Mouse (Mus musculus) heart, embryonic 16.5 days (tissue): ENCODE data around the gene Tmco4. TPM values are rescaled to one million over a fixed set of nuclear protein-coding genes. Genes with fewer than 3 reads are reported as not detected.

ENCODE experiments used
- ATAC-seq: fragments of 200-750 bp; cut with Nextera tagmentation; replicated peaks from 2 replicates; pipeline ENCODE4 v1.8.0; 2017; ENCODE audit warnings: moderate number of reproducible peaks; ENCODE audit not compliant: insufficient read depth, low FRiP score; ENCODE audit errors: extremely low read depth
- H3K27ac ChIP-seq: fragments of 300-500 bp; sonication (generic); 2 replicates; pipeline ENCODE4 v1.5.1; 2014; ENCODE audit warnings: mild to moderate bottlenecking, low read length, control low read depth, moderate library complexity
- H3K27me3 ChIP-seq: fragments of 300-500 bp; sonication (generic); 2 replicates; pipeline ENCODE4 v1.6.1; 2014; ENCODE audit warnings: low read length, mixed read lengths; ENCODE audit not compliant: control insufficient read depth, insufficient read depth
- H3K36me3 ChIP-seq: fragments of 300-500 bp; sonication (generic); 2 replicates; pipeline ENCODE4 v1.6.1; 2014; ENCODE audit not compliant: control insufficient read depth, insufficient read depth
- H3K4me1 ChIP-seq: fragments of 300-500 bp; sonication (generic); 2 replicates; pipeline ENCODE4 v1.6.1; 2014; ENCODE audit warnings: low read length, mixed read lengths; ENCODE audit not compliant: control insufficient read depth, insufficient read depth
- H3K4me2 ChIP-seq: fragments of 300-500 bp; sonication (generic); 2 replicates; pipeline ENCODE4 v1.6.1; 2014; ENCODE audit warnings: low read depth, mild to moderate bottlenecking, control low read depth, low read length
- H3K4me3 ChIP-seq: fragments of 300-500 bp; sonication (generic); 2 replicates; pipeline ENCODE4 v1.5.1; 2014; ENCODE audit warnings: mild to moderate bottlenecking, control low read depth, low read length
- H3K9ac ChIP-seq: fragments of 300-500 bp; sonication (generic); 2 replicates; pipeline ENCODE4 v1.6.1; 2014; ENCODE audit warnings: low read length, control low read depth
- H3K9me3 ChIP-seq: fragments of 300-500 bp; sonication (generic); replicated peaks from 2 replicates; pipeline ENCODE4 v1.6.1; 2016; ENCODE audit warnings: low read length; ENCODE audit not compliant: control insufficient read depth
- WGBS: fragments of 180-500 bp; shearing (Covaris S2); extraction: QIAGEN DNeasy Blood & Tissue Kit; methylation state at CpG from one replicate; pipeline ENCODE4 v1.1.7; 2014; 5-methylcytosine and 5-hydroxymethylcytosine counted together
- polyA plus RNA-seq: library from polyadenylated mRNA; unstranded; fragments of >200 nt; fragmentation: Nextera tagmentation; extraction: Ambion mirVana; gene quantifications from 2 replicates; pipeline ENCODE4 v1.2.1, GENCODE M21; 2015

Gene Tmco4
- polyA plus RNA-seq, 1 experiment from 2014 or later, result 7.0 TPM

DNA sequence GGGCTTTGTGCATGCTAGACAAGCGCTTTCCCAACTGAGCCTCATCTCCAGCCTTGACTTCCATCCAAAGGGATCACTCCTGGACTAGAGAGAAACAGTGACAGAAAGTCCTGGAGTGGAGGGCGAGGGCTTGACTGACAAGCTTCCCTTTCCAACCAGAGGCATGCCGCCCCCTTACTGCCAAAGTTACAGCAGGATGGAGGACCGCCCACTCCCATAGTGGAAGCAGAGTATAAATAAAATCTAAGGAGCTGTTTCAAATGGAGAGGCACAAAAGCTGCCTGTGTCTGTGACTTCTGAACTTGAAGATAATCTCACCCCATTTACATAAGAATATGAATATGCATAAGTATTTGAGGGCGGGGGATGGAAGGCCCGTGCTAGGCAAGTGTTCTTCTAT lies 75.8 kb downstream of the Tmco4 start:
- no peak for ATAC-seq
- Histone ChIP-seq H3K27me3 (no peaks in the 10 kb centered on the region), H3K4me1 (no peaks in the 10 kb centered on the region), H3K4me2 (no peak overlapping the region), H3K36me3 (no peaks in the 10 kb centered on the region), H3K4me3 (no peak overlapping the region), H3K9me3 (peaks cover 3% of the 10 kb centered on the region; the same call in 1 of the 2 replicates), H3K9ac (no peak overlapping the region), H3K27ac (no peak overlapping the region)
- WGBS, result 78% methylated on average over 6 of the region's 6 CpGs

DNA sequence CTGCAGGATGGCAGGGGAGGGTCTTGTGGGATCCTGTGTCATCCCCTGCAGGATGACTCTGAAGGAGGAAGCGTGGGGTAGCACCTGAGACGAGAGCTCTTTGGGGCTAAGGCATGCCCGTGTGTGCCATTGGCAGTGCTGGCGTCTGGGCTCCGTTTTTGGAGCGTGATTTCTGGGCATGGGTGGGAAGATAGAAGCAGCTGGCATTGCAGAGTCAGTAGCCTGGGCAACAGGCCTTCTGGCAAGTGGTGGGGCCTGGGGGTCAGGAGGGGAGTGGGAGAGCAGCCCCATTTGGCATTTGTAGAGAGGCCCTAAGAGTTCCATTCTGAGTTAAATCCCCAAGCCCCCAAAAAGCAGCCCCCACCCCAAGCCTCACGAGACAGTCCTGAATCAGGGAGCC lies 80.1 kb downstream of the Tmco4 start:
- WGBS, result 78% methylated on average over 7 of the region's 7 CpGs
- no peak for ATAC-seq
- no peaks in the 10 kb centered on the region for H3K27me3 ChIP-seq
- H3K36me3 ChIP-seq, result no peaks in the 10 kb centered on the region
- H3K9ac ChIP-seq, result no peak overlapping the region
- peaks cover 11% of the 10 kb centered on the region for H3K4me1 ChIP-seq
- no peak overlapping the region for H3K4me2 ChIP-seq
- H3K27ac ChIP-seq, result no peak overlapping the region
- no peak overlapping the region for H3K4me3 ChIP-seq
- H3K9me3 ChIP-seq, result no peaks in the 10 kb centered on the region

DNA sequence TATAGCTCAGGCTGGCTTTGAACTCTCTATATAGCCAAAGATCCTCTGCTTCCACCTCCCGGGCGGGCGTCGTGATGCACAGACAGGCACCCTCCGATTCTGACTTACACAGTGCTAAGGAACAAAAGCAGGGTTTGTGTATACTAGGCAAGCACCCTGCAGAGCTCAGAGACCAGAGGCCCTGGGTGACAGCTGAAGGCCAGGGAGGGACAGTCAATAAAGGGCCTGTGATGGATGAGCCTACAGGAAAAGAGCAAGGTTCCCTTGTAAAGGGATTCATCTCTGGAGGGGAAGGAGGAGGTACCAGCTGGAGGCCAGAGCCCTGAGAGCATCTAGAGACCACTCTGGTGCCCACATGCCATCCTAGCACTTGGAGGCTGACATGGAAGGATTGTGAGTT lies 80.7 kb downstream of the Tmco4 start:
- no peaks in the 10 kb centered on the region for H3K36me3 ChIP-seq
- ATAC-seq, result no peak
- peaks cover 11% of the 10 kb centered on the region for H3K4me1 ChIP-seq
- WGBS, result 67% methylated on average over 5 of the region's 5 CpGs
- no peak overlapping the region for H3K4me2 ChIP-seq
- no peak overlapping the region for H3K9ac ChIP-seq
- no peak overlapping the region for H3K27ac ChIP-seq
- H3K4me3 ChIP-seq, result no peak overlapping the region
- no peaks in the 10 kb centered on the region for H3K27me3 ChIP-seq
- no peaks in the 10 kb centered on the region for H3K9me3 ChIP-seq

DNA sequence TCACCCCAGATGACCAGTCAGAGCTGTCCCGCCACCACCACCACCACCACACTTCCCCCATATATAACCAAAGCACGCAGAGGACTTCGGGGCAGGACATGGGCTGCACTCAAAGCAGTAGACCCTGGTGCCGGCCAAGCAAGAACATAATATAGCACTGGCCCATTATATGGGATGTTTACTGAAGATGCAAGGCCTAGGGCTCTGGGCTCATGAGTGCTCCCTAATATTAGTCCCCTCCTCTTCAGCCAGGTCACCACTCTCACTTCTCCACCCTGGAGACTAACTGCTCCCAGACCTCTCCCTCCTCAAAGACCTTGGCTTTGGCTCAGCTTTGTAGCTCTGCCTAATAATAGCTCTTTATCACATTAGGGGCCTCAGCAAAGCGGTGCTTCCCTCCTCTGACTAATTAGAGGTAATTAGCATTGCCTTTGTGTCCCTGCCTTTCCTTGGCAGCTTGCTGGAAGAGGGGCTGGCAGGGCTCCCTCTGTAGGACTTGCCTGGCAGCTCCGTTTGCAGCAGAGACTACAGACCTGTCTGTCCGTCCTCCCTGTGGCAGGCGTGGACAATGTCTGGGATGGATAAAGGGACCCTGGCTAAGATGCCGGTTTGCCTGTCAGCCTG lies 81.7 kb downstream of the Tmco4 start:
- no peak overlapping the region for H3K4me2 ChIP-seq
- no peak overlapping the region for H3K4me3 ChIP-seq
- H3K36me3 ChIP-seq, result no peaks in the 10 kb centered on the region
- 42% methylated on average over 9 of the region's 9 CpGs for WGBS
- H3K9ac ChIP-seq, result no peak overlapping the region
- H3K27ac ChIP-seq, result peak overlapping the region; percentile 3; the same call in 1 of the 2 replicates
- peaks cover 11% of the 10 kb centered on the region for H3K4me1 ChIP-seq
- ATAC-seq, result peak; percentile 56; the same call in 1 of the 2 replicates
- H3K27me3 ChIP-seq, result no peaks in the 10 kb centered on the region
- H3K9me3 ChIP-seq, result no peaks in the 10 kb centered on the region

DNA sequence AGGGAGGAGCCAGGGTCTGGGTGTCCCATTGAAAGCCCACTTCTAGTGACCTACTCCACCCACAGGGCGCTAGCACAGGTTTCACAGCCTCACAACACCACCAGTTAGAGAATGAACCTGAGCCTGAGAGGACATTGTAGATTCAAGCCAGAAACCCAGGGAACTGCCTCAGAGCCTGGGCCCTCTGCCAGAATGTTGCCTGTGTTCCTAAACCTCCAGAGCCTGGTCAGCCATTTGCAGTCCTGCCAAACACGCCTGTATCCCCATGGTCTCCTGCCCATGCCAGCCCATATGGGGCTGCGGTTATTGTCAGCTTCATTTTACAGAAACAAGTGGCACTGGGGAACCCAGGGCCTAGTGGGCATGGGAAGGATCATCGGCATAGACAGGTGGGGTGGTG lies 82.6 kb downstream of the Tmco4 start:
- Histone ChIP-seq H3K27me3 (peaks cover 2% of the 10 kb centered on the region; the same call in 1 of the 2 replicates), H3K9ac (no peak overlapping the region), H3K4me3 (no peak overlapping the region), H3K27ac (no peak overlapping the region), H3K4me2 (no peak overlapping the region), H3K4me1 (peaks cover 11% of the 10 kb centered on the region), H3K9me3 (no peaks in the 10 kb centered on the region), H3K36me3 (no peaks in the 10 kb centered on the region)
- 77% methylated on average over 4 of the region's 4 CpGs for WGBS
- no peak for ATAC-seq

DNA sequence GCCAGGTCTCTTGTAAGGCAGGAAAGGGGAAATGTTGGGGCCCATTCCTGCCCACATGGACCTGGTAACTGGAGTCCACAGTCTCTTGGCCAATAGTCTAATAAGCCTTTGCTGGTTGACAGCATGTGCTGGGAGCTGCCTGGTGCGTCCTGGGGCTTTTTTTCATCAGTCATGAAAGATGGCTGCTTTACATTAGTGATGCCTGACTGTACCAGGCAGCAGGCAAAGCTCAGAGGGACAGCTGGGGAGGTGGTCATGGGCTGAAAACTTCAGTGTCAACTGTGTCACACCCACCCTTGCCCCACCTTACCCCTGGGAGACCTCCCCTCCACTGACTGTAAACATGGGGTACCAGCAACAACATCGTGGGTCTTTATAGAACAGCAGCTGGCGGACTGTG lies 83.1 kb downstream of the Tmco4 start:
- Histone ChIP-seq H3K27ac (no peak overlapping the region), H3K4me3 (no peak overlapping the region), H3K9me3 (no peaks in the 10 kb centered on the region), H3K4me1 (peaks cover 11% of the 10 kb centered on the region), H3K27me3 (peaks cover 2% of the 10 kb centered on the region; the same call in 1 of the 2 replicates), H3K9ac (no peak overlapping the region), H3K4me2 (no peak overlapping the region), H3K36me3 (no peaks in the 10 kb centered on the region)
- no peak for ATAC-seq
- WGBS, result 80% methylated on average over 3 of the region's 3 CpGs

DNA sequence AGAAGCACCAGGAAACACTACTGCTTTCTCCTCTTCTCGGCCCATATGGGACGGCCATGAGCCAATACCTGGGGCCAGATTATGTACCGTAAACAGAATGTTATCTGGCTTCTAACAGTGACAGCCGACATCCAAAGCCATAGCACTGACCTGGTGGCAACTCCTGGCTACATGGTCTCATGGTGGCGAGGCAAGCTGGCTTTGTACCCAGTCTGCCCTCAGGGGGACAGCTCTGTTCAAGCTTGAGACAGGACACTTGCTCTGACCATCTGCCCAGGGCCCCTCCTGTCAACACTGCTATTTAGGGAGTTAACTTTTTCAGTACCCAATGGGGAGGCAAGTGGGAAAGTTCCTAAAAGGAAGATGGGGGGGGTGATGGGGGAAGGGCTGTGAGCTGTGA lies 84.6 kb downstream of the Tmco4 start:
- Histone ChIP-seq H3K9me3 (no peaks in the 10 kb centered on the region), H3K4me1 (peaks cover 11% of the 10 kb centered on the region), H3K4me3 (no peak overlapping the region), H3K27me3 (peaks cover 2% of the 10 kb centered on the region; the same call in 1 of the 2 replicates), H3K9ac (no peak overlapping the region), H3K4me2 (no peak overlapping the region), H3K27ac (no peak overlapping the region), H3K36me3 (no peaks in the 10 kb centered on the region)
- no peak for ATAC-seq
- 64% methylated on average over 5 of the region's 5 CpGs for WGBS

DNA sequence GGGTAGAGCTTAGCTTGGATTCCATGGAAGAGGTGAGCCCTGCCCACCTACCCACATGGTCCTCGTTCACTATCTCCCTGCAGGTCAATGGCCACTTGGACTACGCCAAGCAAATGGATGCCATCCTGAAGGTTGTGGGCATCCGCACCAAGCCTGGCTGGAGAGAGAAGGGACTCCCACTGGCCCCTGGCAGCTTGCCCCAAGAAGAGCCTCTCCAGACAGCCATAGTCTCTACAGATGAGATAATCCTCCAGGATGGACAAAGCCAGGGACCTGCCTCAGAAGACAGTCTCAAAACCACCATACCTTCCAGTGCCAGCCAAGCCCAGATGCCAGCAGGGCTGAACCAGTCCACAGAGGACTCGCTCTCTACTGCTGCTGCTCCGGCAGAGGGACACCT lies 85.3 kb downstream of the Tmco4 start:
- Histone ChIP-seq H3K4me1 (peaks cover 11% of the 10 kb centered on the region), H3K4me3 (no peak overlapping the region), H3K9ac (no peak overlapping the region), H3K27ac (no peak overlapping the region), H3K4me2 (no peak overlapping the region), H3K9me3 (no peaks in the 10 kb centered on the region), H3K36me3 (no peaks in the 10 kb centered on the region), H3K27me3 (peaks cover 2% of the 10 kb centered on the region; the same call in 1 of the 2 replicates)
- no peak for ATAC-seq
- 74% methylated on average over 5 of the region's 5 CpGs for WGBS

DNA sequence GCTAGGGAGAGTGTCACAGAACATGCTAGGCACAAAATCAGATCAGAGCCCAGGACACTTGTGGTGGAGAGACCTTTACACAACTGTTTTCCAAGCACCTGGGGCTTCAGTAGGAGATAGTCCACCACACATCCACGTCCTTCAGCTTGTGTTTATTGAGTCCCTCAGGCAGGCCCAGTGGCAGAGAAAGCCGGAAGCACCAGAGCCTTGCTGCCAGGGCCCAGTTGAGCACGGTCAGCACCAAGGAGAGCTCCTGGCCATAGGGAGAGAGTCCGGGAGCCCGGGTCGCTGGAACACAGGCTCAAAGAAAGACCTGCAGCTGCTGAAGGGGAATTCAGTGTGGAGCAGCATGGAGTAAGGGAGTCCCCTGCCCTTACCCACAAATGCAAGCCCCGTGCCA lies 86.9 kb downstream of the Tmco4 start:
- H3K4me1 ChIP-seq, result peaks cover 5% of the 10 kb centered on the region
- H3K4me2 ChIP-seq, result no peak overlapping the region
- ATAC-seq, result no peak
- H3K4me3 ChIP-seq, result no peak overlapping the region
- H3K36me3 ChIP-seq, result no peaks in the 10 kb centered on the region
- H3K9me3 ChIP-seq, result no peaks in the 10 kb centered on the region
- no peak overlapping the region for H3K27ac ChIP-seq
- no peak overlapping the region for H3K9ac ChIP-seq
- H3K27me3 ChIP-seq, result peaks cover 2% of the 10 kb centered on the region; the same call in 1 of the 2 replicates
- WGBS, result 5% methylated on average over 7 of the region's 7 CpGs
